Mouse (Mus musculus): ENCODE measurements around the gene 1600002K03Rik.
A peak's percentile ranks its signal among the peaks of the same experiment; 100 is the strongest.

1600002K03Rik gene

DNA sequence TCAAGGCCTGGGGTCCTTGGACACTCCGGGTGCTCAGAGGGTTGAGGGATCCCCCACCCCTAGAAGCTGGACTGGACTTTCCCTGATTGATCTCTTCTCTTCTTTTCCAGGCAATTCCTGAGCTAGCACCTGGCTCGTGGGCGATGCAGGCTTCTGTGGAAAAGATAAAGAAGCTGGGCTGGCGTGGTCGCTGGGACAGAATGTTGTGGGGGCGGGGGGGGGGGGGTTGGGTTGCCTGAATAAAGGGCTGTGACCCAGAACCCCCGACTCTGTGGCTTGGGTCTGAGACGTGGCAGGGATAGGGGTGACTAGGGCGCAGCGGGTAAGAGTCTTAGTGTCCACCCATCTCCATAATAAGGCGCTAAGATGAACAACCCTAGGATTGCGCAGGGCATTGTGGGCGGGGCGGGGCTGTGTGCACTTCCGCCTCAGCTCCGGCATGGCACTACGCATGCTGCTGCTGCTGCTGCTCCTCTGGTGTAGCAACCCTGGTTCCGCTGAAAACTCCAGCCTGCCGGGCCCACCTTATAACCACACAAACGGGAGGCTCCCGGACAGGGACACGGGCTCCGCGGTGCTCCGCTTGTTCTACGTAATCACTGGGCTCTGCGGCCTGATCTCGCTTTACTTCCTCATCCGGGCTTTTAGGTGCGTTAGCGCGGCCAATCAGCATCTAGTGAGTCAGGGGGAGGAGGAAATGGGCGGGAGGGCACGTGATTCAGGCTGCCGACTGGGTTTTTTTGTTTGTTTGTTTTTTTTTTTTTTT is at the start of gene 1600002K03Rik:
TSS of gene 1600002K03Rik (plus strand) at position 418 of the 766 bp plus-strand sequence.
- peak; percentile 92 for DNase-seq (ENCODE audit: low spot score)

GRCm38 (mm10) chr10:80123932-80124562 is 48.7 kb upstream of the 1600002K03Rik start:
- DNase-seq (ENCODE audit: low spot score) = no peak

DNA sequence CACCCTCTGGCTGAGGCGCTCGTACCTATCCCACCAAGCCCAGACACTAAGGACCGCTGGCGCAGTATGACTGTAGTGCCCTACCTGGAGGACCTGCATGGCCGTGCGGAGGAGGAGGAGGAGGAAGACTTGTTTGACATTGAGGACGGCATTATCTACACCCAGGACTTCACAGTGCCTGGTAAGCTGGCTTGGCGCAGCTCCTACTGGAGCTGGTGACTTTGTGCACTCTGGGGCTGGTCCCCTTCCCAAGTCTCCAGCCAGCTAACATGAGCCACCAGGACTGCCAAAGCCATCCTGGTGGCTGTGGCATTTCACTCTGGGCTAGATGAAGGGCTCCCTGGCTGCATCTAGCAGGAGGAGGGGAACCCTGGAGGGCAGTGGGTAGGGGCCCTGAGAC is 44.8 kb upstream of the 1600002K03Rik start:
- no peak for DNase-seq (ENCODE audit: low spot score)

DNA sequence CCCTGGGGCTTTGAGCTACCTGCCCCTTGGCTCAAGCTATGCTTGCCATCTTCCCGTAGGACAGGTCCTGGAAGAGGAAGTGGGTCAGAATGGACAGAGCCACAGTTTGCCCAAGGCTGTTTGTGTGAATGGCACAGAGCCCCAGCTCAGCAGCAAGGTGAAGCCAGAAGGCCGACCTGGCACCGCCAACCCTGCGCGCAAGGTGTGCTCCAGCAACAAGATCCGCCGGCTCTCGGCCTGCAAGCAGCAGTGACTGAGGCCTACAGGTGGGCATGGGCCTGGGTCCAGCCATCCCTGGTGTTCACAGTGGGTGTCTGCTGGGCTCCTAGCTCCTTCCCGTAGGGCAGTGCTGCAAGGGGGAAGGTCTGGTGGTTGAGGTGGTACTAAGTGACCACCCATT is 42.9 kb upstream of the 1600002K03Rik start:
- DNase-seq (ENCODE audit: low spot score) = no peak

- no peak for DNase-seq (ENCODE audit: low spot score)
Observed at GRCm38 (mm10) chr10:80130403-80131031, 42.2 kb upstream of the 1600002K03Rik start.

- DNase-seq (ENCODE audit: low spot score) = no peak
Observed at GRCm38 (mm10) chr10:80131316-80131951, 41.3 kb upstream of the 1600002K03Rik start.

GRCm38 (mm10) chr10:80131952-80132350 is 40.8 kb upstream of the 1600002K03Rik start:
- no peak for DNase-seq (ENCODE audit: low spot score)

GRCm38 (mm10) chr10:80133226-80133849 is 39.4 kb upstream of the 1600002K03Rik start:
- no peak for DNase-seq (ENCODE audit: low spot score)

- DNase-seq (ENCODE audit: low spot score) = no peak
Observed at GRCm38 (mm10) chr10:80134421-80134820, 38.3 kb upstream of the 1600002K03Rik start.

GRCm38 (mm10) chr10:80135161-80135560 is 37.6 kb upstream of the 1600002K03Rik start:
- no peak for DNase-seq (ENCODE audit: low spot score)

- DNase-seq (ENCODE audit: low spot score) = no peak
Observed at GRCm38 (mm10) chr10:80135641-80136040, 37.1 kb upstream of the 1600002K03Rik start.

DNA sequence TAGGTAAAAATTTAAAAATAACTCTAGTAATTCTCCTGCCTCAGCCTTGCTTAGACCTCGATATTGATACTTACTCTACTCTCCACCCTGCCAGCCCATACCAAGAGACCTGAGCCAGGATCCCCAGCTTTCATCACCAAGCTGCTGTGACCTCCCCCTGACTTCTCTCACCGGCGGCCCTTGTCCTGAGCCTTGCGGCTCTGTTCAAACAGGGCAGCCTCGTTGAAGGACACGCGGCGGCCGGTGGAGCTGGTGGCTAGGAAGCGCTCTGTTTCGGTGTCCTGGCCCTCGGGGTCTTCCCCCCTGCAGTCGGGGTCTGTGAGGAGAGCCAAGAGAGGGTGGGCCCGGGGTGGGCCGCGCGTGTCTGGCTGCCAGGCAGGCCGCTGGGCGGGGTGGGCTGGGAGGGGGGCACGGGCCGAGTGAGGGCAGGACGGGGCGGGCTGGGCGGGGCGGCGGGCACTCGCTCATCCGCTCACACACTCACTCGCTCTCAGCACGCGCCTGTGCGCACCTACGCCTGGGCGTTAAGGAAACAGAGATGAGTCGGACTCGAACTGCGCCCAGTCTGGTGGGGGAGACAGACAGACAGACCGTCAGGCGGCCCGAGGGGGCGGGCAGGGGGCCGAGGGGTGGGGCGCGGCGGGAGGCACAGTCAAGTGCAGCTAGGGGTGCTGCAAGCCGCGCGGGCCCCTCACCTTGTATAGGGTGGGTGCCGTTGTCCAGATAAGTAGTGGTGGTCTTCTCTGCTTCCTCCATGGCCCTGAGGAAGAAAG is 36.4 kb upstream of the 1600002K03Rik start:
- no peak for DNase-seq (ENCODE audit: low spot score)

GRCm38 (mm10) chr10:80136952-80137625 is 35.7 kb upstream of the 1600002K03Rik start:
- DNase-seq (ENCODE audit: low spot score) = peak; percentile 73

DNA sequence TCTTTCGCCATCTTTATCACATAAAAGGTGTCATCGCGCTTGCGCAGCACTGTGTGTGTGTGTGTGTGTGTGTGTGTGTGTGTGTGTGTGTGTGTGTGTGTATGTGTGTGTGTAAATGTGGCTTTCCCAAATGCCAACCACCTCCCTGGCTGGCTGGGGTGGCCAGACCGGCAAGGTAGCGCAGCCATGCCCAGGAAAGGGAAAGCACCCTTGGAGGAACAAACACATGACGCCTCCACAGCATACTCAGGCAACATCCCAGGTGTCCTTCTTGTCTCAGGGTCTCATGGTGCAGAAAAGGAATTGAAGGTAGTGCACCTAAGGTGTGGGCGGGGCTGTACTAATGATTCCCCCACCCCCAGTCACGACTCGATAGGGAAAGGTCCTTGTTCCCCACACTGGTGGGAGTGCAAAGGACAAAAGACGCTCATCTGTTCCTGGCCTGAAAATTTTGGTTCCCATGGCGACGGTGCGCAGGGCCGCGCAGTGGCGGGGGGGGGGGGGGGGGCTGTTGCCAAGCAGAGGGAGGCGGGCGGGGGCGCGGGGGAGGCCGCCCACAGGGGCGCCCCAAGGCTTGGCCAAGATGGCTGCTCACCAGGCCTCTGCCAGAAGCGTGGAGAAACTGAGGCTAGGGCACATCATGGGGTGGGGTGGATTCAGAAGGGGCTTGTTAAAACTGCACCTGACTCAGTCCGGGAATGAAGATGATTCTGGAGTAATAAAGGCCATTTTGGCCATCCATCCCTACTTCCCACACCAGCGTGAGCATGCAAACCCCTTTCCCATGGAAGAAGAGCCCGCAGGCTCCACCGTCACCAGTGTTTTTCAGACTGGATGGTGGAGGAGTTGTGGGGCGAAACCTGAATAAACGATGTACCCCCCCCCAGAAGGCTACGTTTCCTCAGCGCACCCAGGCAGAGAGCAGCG is 34.9 kb upstream of the 1600002K03Rik start:
- DNase-seq (ENCODE audit: low spot score) = no peak

DNA sequence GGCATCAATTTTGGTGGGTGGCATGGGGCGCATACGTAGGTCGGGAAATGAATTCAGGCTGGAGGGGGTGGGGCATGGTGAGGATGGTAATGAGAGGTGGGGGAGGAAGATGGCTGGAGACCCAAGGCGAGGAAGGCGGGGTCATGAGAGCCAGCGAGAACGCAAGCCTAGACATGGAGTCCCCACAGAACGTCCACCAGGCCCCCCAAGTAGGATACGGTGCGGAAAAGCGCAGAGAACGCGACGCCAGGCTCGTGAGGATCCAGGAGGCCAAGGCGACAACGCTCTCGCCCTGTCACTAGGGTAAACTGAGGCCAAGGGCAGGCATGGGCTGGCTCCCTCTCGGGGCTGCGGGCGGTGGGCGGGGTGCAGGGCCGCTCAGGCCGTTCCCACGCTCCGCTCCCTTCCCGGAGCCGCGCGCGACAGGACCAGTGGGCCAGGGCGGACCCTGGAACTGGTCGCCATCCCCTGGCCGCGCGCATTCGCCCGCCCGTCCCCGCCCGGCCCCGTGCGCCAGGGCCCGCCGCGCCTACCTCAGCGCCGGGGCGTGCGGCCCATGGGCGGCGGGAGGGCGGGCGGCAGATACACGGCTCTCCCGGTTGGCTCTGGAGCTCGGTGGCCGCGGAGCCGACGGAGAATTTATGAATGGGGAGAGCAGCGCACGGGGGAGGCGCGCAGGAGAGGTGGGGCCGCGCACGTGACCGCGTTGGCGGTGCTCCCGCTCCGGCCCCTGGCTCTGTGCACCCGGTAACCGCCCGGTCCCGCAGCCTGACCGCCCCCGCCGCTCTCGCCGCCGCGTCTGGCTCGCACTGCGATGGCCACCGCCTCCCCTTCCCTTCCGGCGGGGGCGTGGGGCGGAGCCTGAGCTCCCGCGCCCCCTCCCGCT is 33.9 kb upstream of the 1600002K03Rik start, which contains the start of gene Atp5d:
TSS of gene Atp5d (plus strand) at position 80 of the 886 bp plus-strand sequence.
- peak; percentile 45 for DNase-seq (ENCODE audit: low spot score)

- DNase-seq (ENCODE audit: low spot score) = no peak
Observed at GRCm38 (mm10) chr10:80139439-80139775, 33.3 kb upstream of the 1600002K03Rik start.

DNA sequence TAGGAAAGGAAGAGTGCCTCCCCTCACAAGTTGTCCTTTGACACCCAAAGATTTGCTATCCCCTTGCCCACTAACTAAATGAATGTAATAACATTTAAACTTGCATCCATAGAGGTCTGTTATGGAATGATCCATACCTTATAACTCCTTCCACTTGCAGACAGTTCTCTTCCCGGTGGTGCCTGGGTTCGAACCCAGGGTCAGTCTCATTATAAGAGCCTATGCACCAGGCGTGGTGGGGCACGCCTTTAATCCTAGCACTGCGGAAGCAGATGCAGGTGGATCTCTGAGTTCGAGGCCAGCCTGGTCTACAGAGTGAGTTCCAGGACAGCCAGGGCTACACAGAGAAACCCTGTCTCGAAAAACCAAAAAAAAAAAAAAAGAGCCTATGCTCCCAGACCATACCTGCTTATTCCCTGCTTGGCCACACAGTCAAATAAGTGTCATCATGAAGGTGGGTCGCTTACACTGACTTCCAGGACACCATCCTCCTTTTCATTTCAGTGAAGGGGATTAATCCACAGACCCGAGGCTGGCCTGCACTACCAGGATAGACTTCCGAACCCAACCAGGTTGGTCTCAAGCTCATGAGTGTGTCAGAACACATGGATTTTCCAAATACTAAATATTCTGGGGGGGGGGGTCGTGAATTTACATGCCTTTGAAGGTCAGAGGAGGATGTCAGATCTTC is 32.6 kb upstream of the 1600002K03Rik start:
- no peak for DNase-seq (ENCODE audit: low spot score)

GRCm38 (mm10) chr10:80140666-80141035 is 32.1 kb upstream of the 1600002K03Rik start, which contains the start of gene Cbarp:
Gene Cbarp (minus strand): TSS chr10:80140835.
- DNase-seq (ENCODE audit: low spot score) = no peak

All from T-cell, adult 2 months (primary cell).